Mouse (Mus musculus) kidney, postnatal 36 days (tissue): Measurements from ENCODE around the gene Swsap1.

ENCODE experiments used
- DNase-seq, 2 experiments: peaks; one replicate each; pipeline ENCODE4 v3.0.0; 2021 to 2022; ENCODE audit warnings: mixed read lengths in 2 of 2

Gene Swsap1

DNA sequence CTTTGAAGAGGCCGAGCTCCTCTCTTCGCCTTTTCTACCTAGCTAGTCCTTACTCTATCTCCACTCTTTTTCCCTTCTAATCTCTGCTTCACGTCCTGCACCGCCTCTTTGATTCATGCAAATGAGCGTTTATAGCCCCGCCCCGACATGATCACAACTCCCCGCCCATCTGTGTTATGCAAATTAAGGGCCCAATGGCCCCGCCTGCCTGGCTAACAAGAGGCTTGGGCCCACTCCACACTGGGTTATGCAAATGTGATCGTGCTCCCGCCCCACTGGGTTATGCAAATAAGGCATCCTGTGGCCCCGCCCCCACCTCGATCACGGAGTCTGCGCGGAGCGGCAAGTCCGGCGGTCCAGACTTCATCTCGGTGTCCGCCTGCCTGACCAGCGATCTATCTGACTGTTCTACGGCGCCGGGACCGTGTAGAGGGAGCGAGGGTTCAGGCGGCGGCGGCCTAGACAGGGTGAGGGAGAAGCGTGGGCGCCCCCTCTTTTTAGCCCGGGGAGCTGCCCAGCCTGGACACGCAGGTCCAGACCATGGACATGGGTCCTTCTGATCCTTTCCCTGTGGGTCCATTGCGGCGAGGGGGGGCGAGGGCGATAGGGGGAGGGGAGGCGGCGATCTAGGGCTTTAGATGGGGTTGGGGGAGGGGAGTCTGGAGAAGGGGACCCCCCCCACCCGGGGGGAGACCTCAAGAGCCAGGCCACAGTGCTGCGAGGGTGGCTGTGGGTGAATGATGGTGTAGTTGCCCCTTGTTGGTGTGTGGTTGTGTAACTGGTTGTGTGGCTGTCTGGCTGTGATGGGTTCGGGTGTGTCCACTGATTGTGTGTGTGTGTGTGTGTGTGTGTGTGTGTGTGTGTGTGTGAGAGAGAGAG, 18.6 kb upstream of the Swsap1 start, which contains the start of gene Plppr2:
Gene Plppr2, plus strand, starts transcription at position 342 of the 879 bp plus-strand sequence.
- DNase-seq: peak; percentile 97 to 99

DNA sequence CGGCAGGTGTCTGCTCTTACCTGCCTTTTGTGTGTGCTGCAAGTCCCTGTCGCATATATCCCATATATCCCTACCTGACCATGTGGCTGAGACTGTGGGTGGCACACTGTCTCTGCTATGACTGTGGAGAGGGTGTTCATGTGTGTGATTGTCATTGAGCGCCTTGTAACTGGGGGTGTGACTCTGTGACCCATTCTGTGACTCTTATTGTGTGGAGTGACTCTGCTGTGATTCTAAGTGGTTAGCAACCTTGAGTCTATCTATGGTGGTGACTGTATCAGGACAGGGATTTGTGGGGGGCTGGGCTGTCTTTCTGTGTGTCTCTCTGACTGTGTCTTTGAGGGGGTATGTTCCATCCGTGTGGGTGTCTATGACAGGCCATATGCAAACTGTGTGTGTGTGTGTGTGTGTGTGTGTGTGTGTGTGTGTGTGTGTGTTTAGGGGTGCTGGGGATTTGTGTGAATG, 17.8 kb upstream of the Swsap1 start:
- no peak for DNase-seq

DNA sequence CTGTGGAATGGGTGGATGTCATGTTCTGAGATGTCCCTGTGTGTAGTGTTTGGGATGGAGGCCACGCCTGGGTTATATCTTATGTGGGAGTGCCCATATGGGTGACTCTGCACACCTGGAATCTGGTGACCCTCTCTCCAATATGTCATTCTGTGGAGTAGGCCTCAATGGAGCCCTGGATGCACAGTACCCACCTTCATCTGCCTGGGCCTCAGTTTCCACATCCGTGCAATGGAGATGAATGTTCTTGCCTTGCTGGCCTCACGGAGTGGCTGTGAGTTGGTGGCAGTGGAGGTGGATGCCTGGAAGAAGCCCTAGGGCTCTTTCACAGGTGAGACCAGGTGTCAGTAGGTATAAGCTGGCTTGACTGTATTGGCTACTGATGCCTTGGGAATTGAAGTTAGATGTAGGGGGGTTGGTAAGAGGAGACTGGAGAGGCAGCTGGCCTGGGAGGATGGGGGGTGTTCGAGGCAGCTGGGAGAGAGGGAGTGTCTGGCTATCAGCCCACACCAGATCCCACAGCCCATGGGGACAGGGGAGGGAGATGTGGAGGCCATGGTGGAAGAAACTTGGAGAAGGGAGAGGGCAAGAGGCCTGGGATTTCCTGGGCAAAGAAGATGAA, 17.2 kb upstream of the Swsap1 start:
- DNase-seq: no peak

GRCm38 (mm10) chr9:21943046-21943445, 12.5 kb upstream of the Swsap1 start:
- DNase-seq: no peak

- DNase-seq: no peak
Measured at GRCm38 (mm10) chr9:21943638-21944037, 11.9 kb upstream of the Swsap1 start.

DNA sequence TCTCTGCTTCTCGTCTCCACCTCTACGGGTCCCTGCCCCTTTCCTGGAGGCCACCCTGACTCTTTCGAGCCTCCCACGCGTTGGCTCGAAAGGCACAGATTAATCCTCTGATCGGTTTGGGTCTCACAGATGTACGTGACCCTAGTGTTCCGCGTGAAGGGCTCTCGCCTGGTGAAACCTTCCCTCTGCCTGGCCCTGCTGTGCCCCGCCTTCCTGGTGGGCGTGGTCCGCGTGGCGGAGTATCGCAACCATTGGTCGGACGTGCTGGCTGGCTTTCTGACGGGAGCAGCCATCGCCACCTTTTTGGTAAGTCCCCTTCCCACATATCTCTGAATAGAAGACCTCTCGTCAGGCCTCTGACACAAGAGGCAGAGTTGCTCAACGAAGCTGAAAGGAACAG, 11.3 kb upstream of the Swsap1 start:
- DNase-seq: peak in 1 of 2 experiments; percentile 51

DNA sequence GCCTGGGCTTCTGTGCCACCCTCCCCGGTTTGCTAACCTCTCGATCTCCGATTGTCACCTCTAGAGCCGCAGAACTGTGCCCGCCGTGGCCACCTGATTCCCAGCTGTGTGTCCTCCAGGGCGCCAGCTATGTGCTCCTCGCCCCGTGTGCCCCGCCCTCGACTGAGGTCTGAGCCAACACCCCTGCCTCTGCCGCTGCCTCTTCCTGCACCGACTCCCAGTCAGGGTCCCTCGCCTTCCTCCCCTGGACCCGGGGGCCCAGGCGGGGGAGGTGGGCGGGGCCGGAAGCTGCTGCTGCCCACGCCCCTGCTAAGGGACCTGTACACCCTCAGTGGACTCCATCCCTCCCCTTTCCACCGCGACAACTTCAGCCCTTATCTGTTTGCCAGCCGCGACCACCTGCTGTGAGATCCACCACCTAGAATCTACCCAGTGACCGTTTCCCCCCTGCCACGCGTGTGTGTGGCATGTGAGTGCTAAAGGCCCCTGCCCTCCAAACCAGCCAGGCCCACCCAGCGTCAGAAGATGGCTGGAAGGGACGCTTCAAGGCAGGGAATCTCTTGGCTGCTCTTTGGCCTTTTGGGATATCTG, 7.9 kb upstream of the Swsap1 start:
- no peak for DNase-seq

DNA sequence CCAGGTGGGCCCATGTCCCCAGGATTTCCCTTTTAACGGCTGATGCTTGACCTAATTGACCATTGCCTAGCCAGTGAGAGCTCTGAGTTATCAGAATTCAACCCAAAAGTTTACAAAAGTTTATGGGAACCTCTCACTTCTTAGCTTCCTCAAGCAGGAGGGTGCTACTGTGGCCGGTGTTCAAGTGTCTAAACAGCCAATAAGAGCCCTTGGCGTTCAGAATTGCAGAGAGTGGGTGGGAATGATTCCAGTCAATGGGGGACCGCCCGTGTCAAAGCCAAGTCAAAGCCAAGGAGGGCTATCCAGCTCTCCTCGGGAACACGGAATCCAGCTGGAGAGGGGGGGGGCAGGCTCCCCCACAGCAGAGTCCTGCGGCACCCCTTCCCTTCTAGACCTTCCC, 7.4 kb upstream of the Swsap1 start:
- no peak for DNase-seq

- DNase-seq: no peak
Measured at GRCm38 (mm10) chr9:21948790-21949189, 6.8 kb upstream of the Swsap1 start.

DNA sequence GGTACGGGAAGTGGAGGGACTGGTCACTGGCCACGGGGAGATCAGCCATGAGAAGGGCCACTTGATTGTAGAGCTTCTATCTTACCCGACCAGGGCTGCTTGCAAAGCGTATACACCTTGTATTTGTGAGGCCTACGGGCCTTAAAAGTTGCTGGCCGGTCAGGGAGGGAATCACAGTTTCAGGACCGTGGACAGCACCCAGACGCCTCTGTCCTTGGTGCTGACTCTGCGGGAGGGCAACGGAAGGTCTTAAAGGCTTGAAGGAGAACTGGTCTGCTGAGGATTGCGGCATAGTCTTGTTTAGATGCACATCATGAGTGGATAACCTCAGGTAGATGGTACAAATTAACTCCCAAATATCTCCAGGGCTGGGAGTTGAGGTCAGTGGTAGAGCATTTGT, 5.2 kb upstream of the Swsap1 start:
- peak; percentile 46 to 84 for DNase-seq

DNA sequence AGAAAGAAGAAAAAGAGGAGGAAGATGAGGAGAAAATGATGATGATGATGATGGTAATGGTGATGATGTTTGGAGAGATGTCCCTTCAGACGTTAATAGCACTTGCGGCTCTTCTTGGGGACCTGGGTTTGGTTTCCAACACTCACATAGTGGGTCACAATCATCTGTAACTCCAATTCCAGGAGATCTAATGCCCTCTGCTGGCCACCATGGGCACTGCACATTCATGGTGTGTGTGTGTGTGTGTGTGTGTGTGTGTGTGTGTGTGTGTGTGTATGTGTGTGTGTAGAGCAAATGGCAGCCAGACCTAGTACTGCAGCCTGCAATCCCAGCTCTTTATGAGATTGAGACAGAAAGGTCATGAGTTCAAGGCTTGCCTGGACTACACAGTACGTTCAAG, 3.6 kb upstream of the Swsap1 start:
- DNase-seq: no peak

DNA sequence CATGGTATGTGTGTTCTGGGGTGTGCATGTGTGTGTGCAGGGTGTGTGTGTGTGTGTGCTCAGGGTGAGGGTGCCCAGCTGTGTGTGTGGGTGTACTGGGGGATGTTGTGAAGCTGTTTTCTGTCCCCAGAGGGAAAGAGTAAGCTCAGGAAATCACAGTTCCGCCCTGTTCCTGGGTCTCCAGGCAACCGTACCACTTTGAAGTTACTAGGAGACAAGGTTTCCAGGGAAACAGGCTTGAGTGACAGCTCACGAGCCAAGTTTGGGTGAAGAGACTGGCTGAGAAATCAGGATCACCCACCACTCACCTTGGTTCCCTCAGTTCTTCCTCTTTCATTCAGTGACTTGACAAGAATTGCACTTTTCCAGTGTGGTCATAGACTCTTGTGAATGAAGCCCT, 2.0 kb upstream of the Swsap1 start:
- no peak for DNase-seq

DNA sequence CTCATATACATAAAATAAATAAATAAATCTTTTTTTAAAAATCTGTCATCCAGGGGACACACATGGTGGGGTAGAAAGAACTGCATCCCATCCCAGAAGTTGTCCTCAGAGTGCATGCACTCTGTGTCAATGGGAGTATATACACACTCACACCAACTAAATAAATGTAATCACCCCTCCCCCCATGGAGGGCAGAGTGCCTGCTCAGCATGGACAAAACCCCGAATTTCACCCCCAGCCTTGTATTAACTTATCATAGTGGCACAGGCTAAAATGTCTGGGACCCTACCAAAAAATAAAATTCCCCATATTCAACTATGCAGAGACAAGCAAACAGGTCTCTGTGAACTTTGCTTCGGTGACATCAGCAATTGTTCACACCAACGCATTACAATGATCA, 920 bp upstream of the Swsap1 start:
- no peak for DNase-seq

DNA sequence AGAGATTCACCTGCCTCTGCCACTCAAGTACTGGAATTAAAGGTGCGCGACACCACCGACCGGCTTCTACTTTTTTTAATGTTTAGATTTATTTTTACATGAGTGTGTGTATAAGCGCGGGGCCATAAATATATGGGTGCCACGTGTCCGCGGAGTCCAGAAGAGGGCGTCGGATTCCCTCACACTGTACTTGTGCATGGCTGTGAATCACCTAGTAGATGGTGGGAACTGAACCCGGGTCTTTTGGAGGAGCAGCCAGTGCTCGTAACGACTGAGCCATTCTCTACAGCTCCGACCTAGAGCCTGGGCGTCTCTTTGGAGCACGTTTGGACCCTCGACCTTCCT, 358 bp upstream of the Swsap1 start:
- DNase-seq: no peak

GRCm38 (mm10) chr9:21958372-21958771, 2.8 kb downstream of the Swsap1 start:
- DNase-seq: no peak

DNA sequence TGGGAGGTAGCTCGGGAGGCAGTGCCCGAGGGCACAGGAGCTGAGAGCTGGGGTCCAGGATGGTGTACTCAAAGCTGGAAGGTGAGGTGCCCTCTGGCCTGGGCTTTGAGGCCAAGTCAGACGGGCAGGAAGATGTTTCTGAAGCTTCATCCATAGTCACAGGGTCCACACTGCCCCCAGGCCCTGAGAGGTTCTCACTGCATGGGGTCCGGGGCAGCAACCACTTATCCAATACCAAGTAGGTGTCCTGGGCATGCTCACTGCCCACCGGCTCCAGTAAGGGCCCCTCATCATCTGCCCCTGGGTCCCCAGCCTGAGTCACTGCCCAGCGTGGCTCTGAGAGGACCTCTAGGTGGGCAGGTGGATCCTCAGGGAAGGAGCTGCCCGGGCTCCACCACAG, 3.7 kb downstream of the Swsap1 start:
- DNase-seq: no peak

- peak; percentile 32 to 41 for DNase-seq
Measured at GRCm38 (mm10) chr9:21960135-21960534, 4.6 kb downstream of the Swsap1 start.

GRCm38 (mm10) chr9:21960558-21961208, 5.1 kb downstream of the Swsap1 start:
- DNase-seq: peak; percentile 57 to 73

DNA sequence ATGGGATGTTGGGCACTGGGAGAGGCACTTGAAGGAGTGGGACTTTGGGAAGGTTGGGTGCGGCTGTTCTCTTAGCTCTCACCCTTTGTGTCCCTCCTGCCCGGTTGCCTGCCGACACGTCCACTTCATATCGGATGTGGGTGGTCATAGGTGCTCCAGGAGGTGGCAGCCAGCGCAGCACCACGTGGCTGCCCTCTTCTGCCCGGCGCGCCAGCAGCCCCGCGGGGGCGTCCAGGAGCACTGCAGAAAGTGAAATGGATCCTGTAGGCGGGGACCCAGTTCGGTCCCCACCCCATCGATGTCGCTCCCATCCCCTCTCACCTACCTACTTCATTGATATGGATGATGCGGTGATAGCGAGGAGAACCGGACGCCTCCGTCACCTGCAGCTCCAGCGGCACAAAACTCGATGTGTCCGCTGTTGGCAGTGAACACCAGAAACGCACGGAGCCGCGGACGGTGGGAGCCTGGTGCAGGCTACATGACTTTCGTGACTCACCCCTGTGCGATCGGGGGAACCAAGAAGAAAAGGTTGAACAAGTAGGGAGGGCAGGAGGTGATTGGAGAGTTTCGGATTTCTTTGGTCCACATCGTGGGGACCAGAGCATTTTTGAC, 5.9 kb downstream of the Swsap1 start:
- DNase-seq: peak in 1 of 2 experiments; percentile 23

DNA sequence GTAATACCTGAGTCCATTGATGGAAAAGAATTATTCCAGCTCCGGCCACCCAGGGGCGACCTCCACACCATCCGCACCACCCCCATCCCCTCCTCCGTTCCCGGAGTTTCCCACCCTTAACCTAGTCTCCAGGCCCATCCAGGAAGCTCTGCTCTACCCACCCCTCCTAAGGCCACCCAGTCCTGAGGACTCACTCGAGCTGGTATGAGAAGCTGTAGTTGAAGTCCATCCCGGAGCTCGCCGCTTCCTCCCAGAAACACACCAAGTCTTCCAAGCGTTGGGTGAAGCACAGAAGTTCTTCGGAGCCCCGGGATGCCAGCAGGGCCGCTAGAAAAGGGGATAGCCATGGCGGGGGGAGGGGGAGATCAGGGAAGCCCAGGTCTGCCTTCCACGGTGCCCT, 6.5 kb downstream of the Swsap1 start:
- no peak for DNase-seq

GRCm38 (mm10) chr9:21962416-21963059, 7.0 kb downstream of the Swsap1 start:
- peak; percentile 57 to 77 for DNase-seq

DNA sequence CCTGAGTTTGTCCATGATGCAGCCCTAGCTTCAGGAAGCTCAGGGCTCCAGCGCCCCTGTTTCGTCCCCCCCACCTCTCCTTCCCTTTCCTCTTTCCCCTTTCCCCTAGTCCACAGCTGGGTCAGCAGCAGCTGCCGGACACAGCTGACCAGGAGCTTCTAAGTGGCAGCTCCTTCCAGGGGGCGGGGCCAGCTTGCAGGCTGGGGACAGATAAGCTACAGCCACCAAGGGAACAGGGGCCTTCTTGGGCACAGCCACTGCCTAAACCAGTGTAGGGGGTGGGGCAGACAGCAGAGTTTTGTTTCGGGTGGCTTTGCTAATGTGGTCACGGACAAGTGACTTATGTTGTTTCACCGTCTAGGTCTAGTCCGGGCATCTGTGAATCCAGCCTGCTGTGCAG, 7.9 kb downstream of the Swsap1 start, which contains the start of gene Epor:
Gene Epor, minus strand, starts transcription at position 90 of the 400 bp plus-strand sequence.
- peak; percentile 39 to 77 for DNase-seq
